Mouse (Mus musculus): ENCODE data around the gene Cemip. TPM values are rescaled to one million over a fixed set of nuclear protein-coding genes. Genes with fewer than 3 reads are reported as not detected.

Gene Cemip
- polyA plus RNA-seq, 1 experiment, result 2.2 TPM

DNA sequence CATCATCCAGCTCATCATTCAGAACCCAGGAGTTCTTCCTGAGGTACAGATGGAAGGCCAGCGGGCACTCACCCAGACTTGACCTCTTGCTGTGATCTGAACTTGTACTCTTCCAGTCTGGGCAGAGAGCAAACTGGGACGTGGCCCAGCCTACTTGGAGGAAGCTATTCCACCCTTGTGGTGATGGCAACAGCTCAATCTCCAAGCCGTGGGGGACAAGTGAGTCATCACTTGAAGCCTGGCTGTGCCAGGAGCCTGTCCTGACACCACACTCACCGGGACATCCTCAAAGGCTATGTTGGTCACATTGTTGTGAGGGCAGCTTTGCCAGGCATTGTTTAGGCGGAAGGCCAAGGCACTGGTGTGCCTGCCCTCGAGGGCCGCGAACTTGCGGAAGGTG lies 133.8 kb downstream of the Cemip start:
- TF ChIP-seq POLR2A (IDR thresholded peaks at IDR 0.05; ENCODE audit: borderline replicate concordance, extremely low read depth, insufficient read depth, insufficient read length, poor library complexity, severe bottlenecking) (no peak), CTCF (IDR thresholded peaks at IDR 0.05; ENCODE audit: borderline replicate concordance, extremely low read depth, insufficient read depth, insufficient read length) (no peak)
- DNase-seq (ENCODE audit: low read depth), result no peak

DNA sequence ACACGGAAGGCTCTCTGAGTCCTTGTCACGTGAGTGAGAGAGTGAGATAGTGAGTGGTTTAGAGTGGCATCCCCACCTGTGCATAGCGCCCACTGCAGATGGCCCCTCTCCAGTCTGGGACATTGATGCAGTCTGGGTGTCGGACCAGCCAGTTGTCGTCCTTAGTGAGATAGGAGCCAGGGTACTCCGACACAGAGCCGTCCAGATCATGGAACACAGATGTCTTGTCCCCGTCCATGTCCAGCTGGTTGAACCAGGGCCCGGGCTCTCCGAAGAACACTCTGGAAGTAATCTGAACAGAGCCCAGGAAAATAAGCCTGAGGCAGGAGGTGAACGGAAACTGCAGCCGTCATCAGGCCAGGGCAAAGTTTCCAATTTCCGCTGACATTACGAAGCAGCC lies 135.0 kb downstream of the Cemip start:
- DNase-seq (ENCODE audit: low read depth), result no peak
- no peak for TF ChIP-seq POLR2A (IDR thresholded peaks at IDR 0.05; ENCODE audit: borderline replicate concordance, extremely low read depth, insufficient read depth, insufficient read length, poor library complexity, severe bottlenecking)

DNA sequence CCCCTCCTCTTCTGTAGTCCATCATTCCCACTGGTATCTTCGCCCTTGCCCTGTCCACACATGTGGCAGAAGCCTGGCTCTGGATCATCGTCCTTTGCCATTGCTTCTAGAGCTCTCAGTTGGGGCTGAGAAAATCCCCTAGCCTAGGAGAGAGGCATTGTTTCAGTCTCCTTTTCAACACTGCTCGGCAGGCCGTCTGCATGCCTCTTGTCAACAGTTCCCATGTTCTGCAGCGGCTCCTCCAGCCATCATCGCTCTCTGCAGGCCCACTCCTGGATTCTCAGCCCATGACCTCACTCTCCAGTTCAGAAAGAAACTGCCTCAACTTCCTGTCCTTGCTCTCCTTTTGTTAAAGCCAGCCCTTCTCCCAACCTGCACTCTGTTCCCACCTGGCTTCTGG lies 136.6 kb downstream of the Cemip start:
- no peak for DNase-seq (ENCODE audit: low read depth)
- TF ChIP-seq CTCF (IDR thresholded peaks at IDR 0.05; ENCODE audit: borderline replicate concordance, extremely low read depth, insufficient read depth, insufficient read length), result no peak
- no peak for TF ChIP-seq POLR2A (IDR thresholded peaks at IDR 0.05; ENCODE audit: borderline replicate concordance, extremely low read depth, insufficient read depth, insufficient read length, poor library complexity, severe bottlenecking)

DNA sequence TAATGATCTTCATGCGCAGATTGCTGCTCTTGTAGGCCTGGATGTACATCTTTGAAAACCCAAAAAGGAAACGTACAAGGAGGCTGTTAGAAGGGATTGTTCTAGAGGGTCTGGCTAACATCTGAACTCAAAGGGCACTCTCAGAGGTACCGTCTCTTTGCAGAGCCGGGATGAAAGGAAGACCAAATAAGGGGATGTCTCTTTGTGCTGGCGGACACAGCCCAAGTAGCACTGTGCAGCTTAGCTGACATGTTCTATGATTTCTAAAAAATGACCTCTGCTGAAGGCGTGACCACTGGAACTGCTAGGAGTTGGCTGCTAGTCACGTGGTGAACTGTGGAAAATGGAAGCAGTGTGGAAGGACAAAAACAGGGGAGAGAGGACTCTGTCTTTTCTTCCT lies 137.6 kb downstream of the Cemip start:
- DNase-seq (ENCODE audit: low read depth), result no peak
- TF ChIP-seq POLR2A (IDR thresholded peaks at IDR 0.05; ENCODE audit: borderline replicate concordance, extremely low read depth, insufficient read depth, insufficient read length, poor library complexity, severe bottlenecking) (no peak), CTCF (IDR thresholded peaks at IDR 0.05; ENCODE audit: borderline replicate concordance, extremely low read depth, insufficient read depth, insufficient read length) (no peak)

DNA sequence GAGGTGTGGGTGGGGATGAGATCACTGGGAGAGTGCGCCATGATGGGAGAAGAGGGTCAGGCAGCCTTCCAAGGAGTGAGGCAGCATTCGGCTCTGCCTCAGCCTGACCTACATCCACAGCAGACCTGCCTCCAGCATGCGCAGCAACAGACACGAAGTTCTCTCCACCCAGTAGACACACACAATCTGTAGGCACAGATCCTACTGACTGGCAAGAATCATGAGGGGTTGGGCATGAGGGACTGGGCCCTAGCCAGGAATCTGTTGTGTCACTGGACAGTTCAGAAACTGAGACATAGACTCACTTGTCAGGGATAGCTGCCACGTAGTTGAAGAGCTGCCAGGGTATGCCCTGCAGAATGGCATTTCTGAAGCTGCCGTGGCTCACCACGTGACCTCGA lies 144.6 kb downstream of the Cemip start:
- no peak for TF ChIP-seq CTCF (IDR thresholded peaks at IDR 0.05; ENCODE audit: borderline replicate concordance, extremely low read depth, insufficient read depth, insufficient read length)
- TF ChIP-seq POLR2A (IDR thresholded peaks at IDR 0.05; ENCODE audit: borderline replicate concordance, extremely low read depth, insufficient read depth, insufficient read length, poor library complexity, severe bottlenecking), result no peak
- no peak for DNase-seq (ENCODE audit: low read depth)

DNA sequence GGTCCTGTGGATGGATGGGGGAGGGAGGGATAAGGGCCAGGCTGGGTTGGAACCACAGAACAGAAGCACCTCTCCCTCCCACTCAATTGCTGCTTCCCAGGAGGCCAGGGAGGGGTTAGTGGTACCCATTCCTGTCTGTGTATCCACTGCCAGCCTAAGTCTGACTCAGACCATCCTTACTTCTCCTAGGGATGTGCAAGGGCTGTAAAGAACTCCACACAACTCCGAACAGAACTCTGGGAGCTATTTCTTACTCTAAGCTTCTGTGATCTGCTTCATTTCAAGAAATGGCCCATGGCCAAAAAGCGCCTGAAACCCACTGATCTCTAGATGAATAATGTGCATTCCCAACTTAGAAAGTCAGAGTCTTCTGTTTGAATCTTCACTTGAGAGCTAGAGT lies 146.2 kb downstream of the Cemip start:
- DNase-seq (ENCODE audit: low read depth), result no peak
- TF ChIP-seq POLR2A (IDR thresholded peaks at IDR 0.05; ENCODE audit: borderline replicate concordance, extremely low read depth, insufficient read depth, insufficient read length, poor library complexity, severe bottlenecking) (no peak), CTCF (IDR thresholded peaks at IDR 0.05; ENCODE audit: borderline replicate concordance, extremely low read depth, insufficient read depth, insufficient read length) (no peak)

DNA sequence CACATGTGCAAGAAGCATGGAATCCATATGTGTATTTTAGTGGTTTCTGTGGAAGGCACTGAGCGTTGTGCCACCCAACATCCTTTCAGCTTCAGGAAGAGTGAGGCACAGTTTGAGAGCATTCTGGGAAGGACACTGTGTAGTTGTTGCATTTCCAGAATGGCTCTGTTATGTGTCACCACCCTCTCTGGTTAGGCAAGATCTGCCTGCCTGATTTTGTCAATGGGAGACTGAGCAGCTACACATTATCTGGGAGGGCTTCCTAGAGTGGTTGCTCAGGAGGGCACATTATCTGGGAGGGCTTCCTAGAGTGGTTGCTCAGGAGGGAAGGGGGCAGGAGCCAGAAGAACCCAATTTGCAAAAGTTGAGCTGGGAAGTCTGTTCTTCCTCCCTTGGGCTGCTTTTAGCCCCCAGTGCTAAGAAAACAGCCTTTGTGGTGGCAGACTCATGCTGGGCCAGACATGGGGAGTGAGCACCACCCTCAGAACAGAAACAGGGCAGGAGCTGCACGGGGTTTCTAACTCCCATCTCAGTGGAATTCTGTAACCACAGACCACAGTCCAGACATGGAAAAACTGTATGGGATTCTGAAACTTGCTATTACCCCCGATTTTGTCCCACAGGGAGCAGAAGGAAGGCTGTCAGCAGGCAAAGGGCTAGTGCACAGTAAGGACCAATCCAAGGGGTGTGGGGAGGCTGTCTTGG lies 147.1 kb downstream of the Cemip start:
- TF ChIP-seq POLR2A (IDR thresholded peaks at IDR 0.05; ENCODE audit: borderline replicate concordance, extremely low read depth, insufficient read depth, insufficient read length, poor library complexity, severe bottlenecking) (no peak), CTCF (IDR thresholded peaks at IDR 0.05; ENCODE audit: borderline replicate concordance, extremely low read depth, insufficient read depth, insufficient read length) (no peak)
- DNase-seq (ENCODE audit: low read depth), result no peak

DNA sequence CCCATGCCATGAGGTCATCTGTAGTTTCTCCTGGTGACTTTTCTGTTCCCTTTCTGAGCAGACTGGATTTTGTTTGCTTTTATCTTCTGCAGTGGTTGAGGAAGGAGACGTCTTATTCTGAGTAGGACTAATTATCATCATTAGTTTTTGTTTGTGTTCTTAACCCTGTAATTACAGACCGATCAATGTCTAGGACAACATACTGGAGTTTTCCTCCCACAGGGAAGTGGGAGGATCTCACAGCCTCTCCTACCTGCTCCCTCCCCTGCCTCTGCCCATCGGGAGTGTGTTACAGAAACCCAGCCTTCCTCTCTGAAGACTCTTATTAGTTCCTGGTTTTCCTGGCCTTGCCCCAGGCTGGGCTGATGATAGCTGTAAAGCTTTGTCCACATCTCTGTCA lies 164.7 kb downstream of the Cemip start:
- peak; percentile 3 for DNase-seq (ENCODE audit: low read depth)

DNA sequence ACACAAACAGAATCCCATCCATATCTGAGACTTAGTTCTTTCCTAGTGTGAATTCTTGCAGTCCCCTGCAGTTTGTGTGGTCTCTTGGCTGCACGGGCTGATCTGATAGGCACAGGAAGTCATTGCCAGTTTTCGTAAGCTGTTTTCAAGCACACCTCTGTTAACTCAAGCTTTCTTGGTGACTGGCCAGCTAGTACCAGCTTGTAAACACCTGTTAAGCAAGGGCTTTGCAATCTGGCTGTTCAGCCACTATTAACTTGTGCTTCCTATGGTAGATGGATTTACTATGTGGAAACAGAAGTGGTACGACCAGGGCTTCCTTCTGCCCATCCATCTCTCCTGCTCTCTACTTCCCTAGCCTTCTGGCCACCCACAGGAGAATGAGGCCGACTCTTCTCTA lies 166.1 kb downstream of the Cemip start:
- TF ChIP-seq POLR2A (IDR thresholded peaks at IDR 0.05; ENCODE audit: borderline replicate concordance, extremely low read depth, insufficient read depth, insufficient read length, poor library complexity, severe bottlenecking) (no peak), CTCF (IDR thresholded peaks at IDR 0.05; ENCODE audit: borderline replicate concordance, extremely low read depth, insufficient read depth, insufficient read length) (no peak)
- DNase-seq (ENCODE audit: low read depth), result peak; percentile 48

More for the DNA sequence above, 164.7 kb downstream of the Cemip start:
- no peak for TF ChIP-seq CTCF (IDR thresholded peaks at IDR 0.05; ENCODE audit: borderline replicate concordance, extremely low read depth, insufficient read depth, insufficient read length)
- TF ChIP-seq POLR2A (IDR thresholded peaks at IDR 0.05; ENCODE audit: borderline replicate concordance, extremely low read depth, insufficient read depth, insufficient read length, poor library complexity, severe bottlenecking), result no peak

DNA sequence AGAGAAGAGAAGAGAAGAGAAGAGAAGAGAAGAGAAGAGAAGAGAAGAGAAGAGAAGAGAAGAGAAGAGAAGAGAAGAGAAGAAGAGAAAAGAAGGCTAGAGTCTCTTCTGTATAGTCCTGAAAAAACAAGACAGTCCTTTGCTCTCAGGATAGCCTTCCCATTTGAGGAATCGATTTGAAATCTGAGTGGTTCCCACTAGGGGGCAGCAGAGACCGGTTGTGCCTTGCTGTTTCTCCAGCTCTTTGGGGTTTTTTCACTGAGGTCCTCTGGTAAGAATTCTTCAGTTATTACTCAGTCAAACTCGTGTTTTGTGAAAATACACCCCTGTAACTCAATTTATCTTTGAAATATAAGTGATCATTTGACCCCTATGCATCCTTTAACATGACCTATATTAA lies 171.7 kb downstream of the Cemip start:
- TF ChIP-seq POLR2A (IDR thresholded peaks at IDR 0.05; ENCODE audit: borderline replicate concordance, extremely low read depth, insufficient read depth, insufficient read length, poor library complexity, severe bottlenecking) (no peak), CTCF (IDR thresholded peaks at IDR 0.05; ENCODE audit: borderline replicate concordance, extremely low read depth, insufficient read depth, insufficient read length) (peak; percentile 90)
- peak; percentile 89 for DNase-seq (ENCODE audit: low read depth)

DNA sequence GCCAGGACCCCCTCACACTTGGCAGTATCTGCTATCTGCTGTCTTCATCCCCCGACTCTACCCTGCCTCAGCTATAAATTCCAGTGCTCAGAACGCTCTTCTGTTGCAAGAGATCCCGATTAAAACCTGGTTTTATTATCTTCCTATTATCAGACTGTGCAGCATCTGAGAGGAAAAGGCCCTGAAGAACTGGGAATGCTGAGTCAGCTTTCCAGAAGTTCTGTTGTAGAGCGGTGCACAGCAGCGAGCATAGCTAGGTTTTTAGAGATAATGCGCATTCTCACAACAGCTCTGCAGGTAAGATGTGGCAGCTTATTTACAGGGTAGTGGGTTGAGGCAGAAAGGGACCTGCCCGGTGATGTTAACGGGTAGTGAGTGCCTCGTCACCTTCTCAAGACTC lies 172.3 kb downstream of the Cemip start:
- DNase-seq (ENCODE audit: low read depth), result no peak
- TF ChIP-seq POLR2A (IDR thresholded peaks at IDR 0.05; ENCODE audit: borderline replicate concordance, extremely low read depth, insufficient read depth, insufficient read length, poor library complexity, severe bottlenecking) (no peak), CTCF (IDR thresholded peaks at IDR 0.05; ENCODE audit: borderline replicate concordance, extremely low read depth, insufficient read depth, insufficient read length) (no peak)

DNA sequence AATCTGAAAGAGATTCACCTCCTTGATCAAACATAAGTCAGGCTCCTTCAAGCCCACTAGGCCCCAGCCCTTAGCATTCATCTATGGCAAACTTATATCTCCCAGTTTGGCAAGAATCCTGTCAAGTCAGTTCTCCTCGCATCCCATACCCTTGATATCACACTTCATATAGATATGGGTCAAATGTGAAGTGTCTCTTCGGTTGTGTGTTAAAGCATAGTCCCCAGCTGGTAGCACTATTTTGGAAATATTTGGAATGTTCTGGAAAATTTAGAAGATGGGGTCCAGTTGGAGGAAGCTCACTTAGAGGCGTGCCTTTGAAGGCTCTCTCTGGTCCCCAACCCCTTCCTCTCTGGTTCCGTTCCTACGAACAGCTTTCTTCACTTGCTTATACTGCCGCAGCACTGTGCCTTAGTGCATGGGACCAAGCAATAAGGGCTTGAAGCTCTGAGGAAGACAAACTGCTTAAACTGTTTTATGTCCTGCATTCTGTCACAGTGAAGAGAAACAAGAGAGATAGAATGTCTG lies 172.8 kb downstream of the Cemip start:
- no peak for DNase-seq (ENCODE audit: low read depth)
- no peak for TF ChIP-seq CTCF (IDR thresholded peaks at IDR 0.05; ENCODE audit: borderline replicate concordance, extremely low read depth, insufficient read depth, insufficient read length)
- TF ChIP-seq POLR2A (IDR thresholded peaks at IDR 0.05; ENCODE audit: borderline replicate concordance, extremely low read depth, insufficient read depth, insufficient read length, poor library complexity, severe bottlenecking), result no peak
